Mouse (Mus musculus) hindbrain, embryonic 16.5 days (tissue): ENCODE data around the gene Zfp217. TPM values are rescaled to one million over a fixed set of nuclear protein-coding genes. Genes with fewer than 3 reads are reported as not detected.

ENCODE experiments used
- ATAC-seq: fragments of 200-750 bp; cut with Nextera tagmentation; 2 replicates; pipeline ENCODE4 v1.8.0; 2017; ENCODE audit warnings: moderate TSS enrichment, moderate library complexity
- H3K27ac ChIP-seq: fragments of 300-500 bp; sonication (generic); 2 replicates; pipeline ENCODE4 v1.5.1; 2014; ENCODE audit warnings: low read depth, mild to moderate bottlenecking, control low read depth, low read length, moderate library complexity
- H3K27me3 ChIP-seq: fragments of 300-500 bp; sonication (generic); replicated peaks from 2 replicates; pipeline ENCODE4 v1.6.1; 2014; ENCODE audit warnings: low read length; ENCODE audit not compliant: control insufficient read depth, insufficient read depth
- H3K36me3 ChIP-seq: fragments of 300-500 bp; sonication (generic); 2 replicates; pipeline ENCODE4 v1.6.1; 2014; ENCODE audit warnings: mild to moderate bottlenecking, low read length, moderate library complexity, mixed read lengths; ENCODE audit not compliant: control insufficient read depth, insufficient read depth
- H3K4me1 ChIP-seq: fragments of 300-500 bp; sonication (generic); 2 replicates; pipeline ENCODE4 v1.6.1; 2014; ENCODE audit warnings: low read depth, low read length; ENCODE audit not compliant: control insufficient read depth, insufficient read depth
- H3K4me2 ChIP-seq: fragments of 300-500 bp; sonication (generic); 2 replicates; pipeline ENCODE4 v1.6.1; 2014; ENCODE audit warnings: mild to moderate bottlenecking, low read length, control low read depth, moderate library complexity
- H3K4me3 ChIP-seq: fragments of 300-500 bp; sonication (generic); 2 replicates; pipeline ENCODE4 v1.5.1; 2014; ENCODE audit warnings: mild to moderate bottlenecking, low read length, control low read depth, moderate library complexity
- H3K9ac ChIP-seq: fragments of 300-500 bp; sonication (generic); 2 replicates; pipeline ENCODE4 v1.6.1; 2014; ENCODE audit warnings: low read depth, mild to moderate bottlenecking, control low read depth, low read length, moderate library complexity
- H3K9me3 ChIP-seq: fragments of 300-500 bp; sonication (generic); 2 replicates; pipeline ENCODE4 v1.6.1; 2014; ENCODE audit warnings: mild to moderate bottlenecking, low read length, moderate library complexity; ENCODE audit not compliant: control insufficient read depth
- WGBS: fragments of 180-500 bp; shearing (Covaris S2); extraction: QIAGEN DNeasy Blood & Tissue Kit; methylation state at CpG from one replicate; pipeline ENCODE4 v1.1.7; 2014; 5-methylcytosine and 5-hydroxymethylcytosine counted together
- polyA plus RNA-seq: library from polyadenylated mRNA; unstranded; fragments of >200 nt; fragmentation: Nextera tagmentation; extraction: Ambion mirVana; gene quantifications from 2 replicates; pipeline ENCODE4 v1.2.1, GENCODE M21; 2015

The Zfp217 gene
- polyA plus RNA-seq: 0.92 and 1.0 TPM in 2 replicates

DNA sequence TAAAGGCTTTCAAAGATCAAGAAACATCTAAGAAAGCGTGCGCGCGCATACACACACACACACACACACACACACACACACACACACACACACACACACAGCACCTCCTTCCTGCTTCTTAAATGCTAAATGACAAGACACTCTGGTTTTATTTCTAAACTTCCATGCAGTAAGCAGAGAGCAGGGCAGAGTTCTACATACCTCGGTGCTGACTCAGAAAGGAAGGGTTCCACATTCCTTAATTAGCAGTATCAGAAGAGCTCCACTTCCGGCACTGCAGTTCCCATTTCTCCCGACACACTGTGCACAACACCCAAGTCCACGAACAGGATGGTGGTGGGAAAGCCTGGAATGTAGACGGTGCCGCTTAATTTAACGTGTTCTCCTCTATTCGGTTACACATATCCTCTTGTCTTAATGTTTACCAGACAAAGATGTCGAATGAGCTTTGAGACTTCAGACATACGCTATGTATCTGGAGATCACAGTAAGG lies at the start of gene Zfp217:
TSS of gene Zfp217 (minus strand) at position 443 of the 493 bp plus-strand sequence.
- Histone ChIP-seq H3K4me3 (no peak within 1 kb of the TSS), H3K4me2 (no peak within 1 kb of the TSS)
- ATAC-seq: no peak

DNA sequence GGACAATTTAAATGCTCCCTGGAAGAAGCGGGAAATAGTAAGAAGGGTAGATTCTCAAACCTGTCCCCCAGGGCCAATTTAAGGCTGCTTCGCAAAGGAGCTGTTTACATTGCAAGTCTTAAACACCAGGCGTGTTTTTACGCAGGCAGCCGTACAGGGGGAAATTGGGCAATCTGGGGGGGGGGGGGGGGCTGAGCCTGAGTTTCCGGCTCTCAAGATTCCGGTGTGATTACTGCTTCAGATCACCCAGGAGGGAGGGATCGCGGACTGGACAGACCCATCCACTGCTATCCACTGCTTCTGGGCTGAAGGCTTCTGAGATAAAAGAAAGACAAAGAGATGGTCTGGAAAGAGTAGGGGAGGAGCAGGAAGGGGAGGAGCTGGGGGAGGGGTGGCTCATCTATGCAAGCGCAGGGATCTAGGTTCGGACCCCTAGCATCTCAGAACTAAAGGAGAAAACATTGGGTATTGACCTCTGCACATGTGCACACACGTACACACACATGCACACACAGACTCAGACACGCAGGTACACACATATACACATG lies 47.7 kb upstream of the Zfp217 start:
- H3K27me3 ChIP-seq: no peaks in the 10 kb centered on the region
- no peak overlapping the region for H3K4me2 ChIP-seq
- ATAC-seq: no peak
- no peak overlapping the region for H3K9ac ChIP-seq
- WGBS: 78% methylated on average over 13 of the region's 13 CpGs
- no peak overlapping the region for H3K4me3 ChIP-seq
- H3K4me1 ChIP-seq: peaks cover 4% of the 10 kb centered on the region
- H3K27ac ChIP-seq: no peak overlapping the region
- no peaks in the 10 kb centered on the region for H3K9me3 ChIP-seq
- H3K36me3 ChIP-seq: no peaks in the 10 kb centered on the region

More for the DNA sequence above, at the start of gene Zfp217:
- no peaks in the 10 kb centered on the region for H3K9me3 ChIP-seq
- no peaks in the 10 kb centered on the region; the same call in 1 of the 2 replicates for H3K27me3 ChIP-seq
- no peaks in the 10 kb centered on the region for H3K36me3 ChIP-seq
- H3K4me1 ChIP-seq: no peaks in the 10 kb centered on the region
- H3K9ac ChIP-seq: no peak within 1 kb of the TSS
- H3K27ac ChIP-seq: no peak within 1 kb of the TSS
- 72% methylated on average over 14 of the region's 14 CpGs for WGBS

DNA sequence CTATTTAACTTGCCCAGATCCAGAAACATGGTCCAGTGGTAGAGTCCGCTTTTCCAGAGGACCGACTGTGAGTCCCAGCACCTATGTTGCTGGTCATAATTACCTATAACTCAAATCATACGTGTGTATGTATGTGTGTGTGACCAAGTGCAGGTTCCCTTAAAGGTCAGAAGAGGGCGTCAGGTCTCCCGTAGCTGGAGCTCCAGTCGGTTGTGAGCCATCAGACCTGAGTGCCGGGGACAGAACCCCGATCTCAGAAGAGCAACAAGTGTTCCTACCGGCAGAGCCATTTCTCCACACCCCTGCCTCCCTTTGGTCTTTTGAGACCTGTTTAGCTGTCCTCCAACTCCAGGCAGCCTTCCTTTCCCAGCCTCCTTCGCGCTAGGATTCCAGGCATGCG lies 46.9 kb upstream of the Zfp217 start:
- Histone ChIP-seq H3K27ac (no peak overlapping the region), H3K4me2 (no peak overlapping the region), H3K36me3 (no peaks in the 10 kb centered on the region), H3K9me3 (no peaks in the 10 kb centered on the region), H3K4me3 (no peak overlapping the region), H3K4me1 (peaks cover 4% of the 10 kb centered on the region), H3K9ac (no peak overlapping the region), H3K27me3 (no peaks in the 10 kb centered on the region)
- WGBS: 95% methylated on average over 12 of the region's 12 CpGs
- ATAC-seq: no peak

DNA sequence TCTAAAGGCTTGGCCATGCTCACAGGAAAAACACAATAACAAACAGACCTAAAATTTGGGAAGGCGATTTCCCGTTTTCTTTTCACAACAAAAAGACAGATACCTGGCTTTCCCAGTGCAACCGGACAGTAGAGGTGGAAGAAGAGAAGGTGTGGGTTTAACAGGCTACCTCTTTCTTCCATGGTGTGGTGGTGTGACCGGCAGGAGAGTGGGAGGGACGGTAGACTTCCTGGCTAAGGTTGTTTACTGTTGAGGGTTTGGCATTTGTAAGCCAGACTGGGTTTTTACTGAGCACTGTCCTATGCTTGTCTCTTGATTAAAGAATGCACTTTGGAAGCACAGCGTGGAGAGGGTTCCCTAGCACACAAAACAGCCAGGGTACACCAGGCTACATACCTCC lies 45.9 kb upstream of the Zfp217 start:
- peak; percentile 21; the same call in 1 of the 2 replicates for ATAC-seq
- H3K4me1 ChIP-seq: peaks cover 4% of the 10 kb centered on the region

DNA sequence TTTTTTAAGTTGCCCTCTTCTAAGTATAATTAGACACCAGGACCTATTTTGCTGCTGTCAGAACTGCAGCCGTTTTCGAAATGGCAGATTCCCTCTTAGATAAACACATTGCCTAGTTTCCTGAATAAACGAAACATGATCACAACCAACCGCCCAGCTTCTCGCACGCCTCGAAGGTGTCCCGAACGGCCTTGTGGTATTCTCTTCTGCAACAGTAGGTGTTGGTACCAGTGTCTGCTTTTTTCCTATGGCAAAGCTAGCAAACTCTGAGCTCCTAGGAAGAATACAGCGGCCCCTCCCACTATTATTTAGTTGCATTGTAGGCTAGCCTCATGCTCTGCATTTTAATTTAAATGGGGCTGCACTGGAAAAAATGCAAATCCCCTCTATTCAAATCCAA lies 45.3 kb upstream of the Zfp217 start:
- H3K36me3 ChIP-seq: no peaks in the 10 kb centered on the region
- peak overlapping the region; percentile 27 for H3K4me3 ChIP-seq
- H3K9me3 ChIP-seq: no peaks in the 10 kb centered on the region
- 1% methylated on average over 10 of the region's 10 CpGs for WGBS
- H3K27ac ChIP-seq: peak overlapping the region; percentile 55; the same call in 1 of the 2 replicates
- peak overlapping the region; percentile 39; the same call in 1 of the 2 replicates for H3K9ac ChIP-seq
- peaks cover 4% of the 10 kb centered on the region for H3K4me1 ChIP-seq
- H3K4me2 ChIP-seq: peak overlapping the region; percentile 49
- peak; percentile 69 for ATAC-seq
- no peaks in the 10 kb centered on the region for H3K27me3 ChIP-seq

More for the DNA sequence above, 45.9 kb upstream of the Zfp217 start:
- Histone ChIP-seq H3K4me3 (0 out of 2 replicates have a peak overlapping the region, but pooled peaks have one; percentile 5), H3K4me2 (peak overlapping the region; percentile 49), H3K36me3 (no peaks in the 10 kb centered on the region), H3K27me3 (no peaks in the 10 kb centered on the region), H3K9ac (0 out of 2 replicates have a peak overlapping the region, but pooled peaks have one; percentile 12), H3K27ac (0 out of 2 replicates have a peak overlapping the region, but pooled peaks have one; percentile 31), H3K9me3 (no peaks in the 10 kb centered on the region)
- WGBS: 19% methylated on average over 6 of the region's 6 CpGs

DNA sequence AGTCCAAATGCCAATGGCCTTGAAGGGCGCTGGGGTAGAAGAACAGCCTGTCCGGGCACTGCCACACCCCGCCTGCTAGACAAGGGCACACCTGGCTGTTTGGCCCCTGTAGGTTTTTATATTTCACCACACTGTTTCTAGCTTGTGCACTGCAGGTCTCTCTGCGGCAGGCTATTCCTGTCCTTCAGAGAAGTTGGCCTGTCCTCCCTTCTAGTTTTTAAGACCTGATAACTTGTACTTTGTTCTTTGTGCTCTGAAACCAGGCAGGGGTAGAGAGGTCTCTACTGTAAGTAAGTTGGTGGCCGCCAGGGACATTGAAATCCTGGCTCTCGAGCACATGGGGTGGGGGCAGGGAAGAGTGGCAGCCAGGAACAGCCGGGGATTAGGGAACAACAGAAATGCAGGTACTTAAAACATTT lies 44.8 kb upstream of the Zfp217 start:
- ATAC-seq: peak; percentile 60; the same call in 1 of the 2 replicates
- Histone ChIP-seq H3K36me3 (no peaks in the 10 kb centered on the region), H3K9ac (no peak overlapping the region), H3K4me1 (peaks cover 4% of the 10 kb centered on the region), H3K9me3 (no peaks in the 10 kb centered on the region), H3K4me3 (peak overlapping the region; percentile 27), H3K27ac (peak overlapping the region; percentile 55), H3K4me2 (peak overlapping the region; percentile 49), H3K27me3 (no peaks in the 10 kb centered on the region)
- WGBS: 29% methylated on average over 7 of the region's 7 CpGs

DNA sequence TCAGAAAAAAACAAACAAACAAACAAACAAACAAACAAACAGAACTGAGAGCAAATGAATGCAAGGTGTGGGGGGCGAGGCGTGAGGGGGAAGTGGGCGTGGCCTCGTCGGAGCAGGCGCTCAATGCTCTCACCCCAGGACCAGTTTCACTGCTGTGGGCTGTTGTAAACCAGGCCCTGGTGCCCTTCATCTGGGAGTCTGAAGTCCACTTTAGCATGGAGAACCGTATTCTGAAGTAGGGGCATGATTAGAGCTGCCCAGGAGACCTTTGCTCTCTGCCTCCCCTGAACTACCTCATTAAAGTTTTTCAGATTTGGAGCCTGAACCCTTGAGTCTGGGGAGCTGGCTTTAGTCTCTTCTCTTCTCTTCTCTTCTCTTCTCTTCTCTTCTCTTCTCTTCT lies 40.8 kb upstream of the Zfp217 start:
- 97% methylated on average over 7 of the region's 7 CpGs for WGBS
- no peaks in the 10 kb centered on the region for H3K36me3 ChIP-seq
- H3K9me3 ChIP-seq: no peaks in the 10 kb centered on the region
- peaks cover 4% of the 10 kb centered on the region for H3K4me1 ChIP-seq
- no peaks in the 10 kb centered on the region for H3K27me3 ChIP-seq
- no peak overlapping the region for H3K27ac ChIP-seq
- H3K4me3 ChIP-seq: no peak overlapping the region
- no peak overlapping the region for H3K4me2 ChIP-seq
- ATAC-seq: no peak
- no peak overlapping the region for H3K9ac ChIP-seq

DNA sequence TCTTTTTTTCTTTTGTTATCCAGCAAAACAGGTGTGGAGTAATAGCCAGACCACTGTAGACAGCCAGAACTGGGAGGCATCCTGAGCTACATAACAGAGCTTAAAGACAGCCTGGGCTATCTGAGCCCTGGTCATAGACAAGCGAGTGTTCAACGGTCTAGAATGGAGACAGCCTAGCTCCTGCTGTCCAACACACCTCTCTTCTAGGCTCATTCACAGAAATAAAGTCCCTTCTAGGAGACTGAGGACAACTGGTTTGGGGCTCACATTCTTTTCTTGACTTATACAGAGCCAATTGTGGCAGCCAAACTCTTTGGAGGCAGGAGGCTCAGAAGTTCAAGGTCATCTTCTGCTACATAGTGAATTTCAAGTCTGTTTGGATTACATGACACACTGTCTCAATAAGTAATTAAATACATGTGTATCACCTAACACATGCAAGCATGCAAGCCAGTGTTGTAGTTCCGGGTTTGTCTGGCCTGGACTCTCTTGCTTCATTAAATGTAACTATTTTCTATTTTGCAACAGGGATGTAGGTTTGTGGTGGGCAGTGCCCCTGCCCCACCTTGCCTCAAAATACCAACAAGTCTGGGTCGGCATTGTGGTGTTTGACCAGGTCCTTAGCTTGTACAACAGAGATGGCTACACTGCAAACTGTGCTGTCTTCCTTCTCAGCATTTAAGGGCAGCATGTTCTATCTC lies 37.4 kb upstream of the Zfp217 start:
- Histone ChIP-seq H3K4me3 (peak overlapping the region; percentile 49), H3K27ac (no peak overlapping the region), H3K4me1 (no peaks in the 10 kb centered on the region), H3K4me2 (peak overlapping the region; percentile 70), H3K27me3 (no peaks in the 10 kb centered on the region), H3K9ac (no peak overlapping the region; the same call in 1 of the 2 replicates), H3K9me3 (no peaks in the 10 kb centered on the region), H3K36me3 (no peaks in the 10 kb centered on the region)
- ATAC-seq: no peak
- 73% methylated on average over 4 of the region's 4 CpGs for WGBS
